Mouse (Mus musculus) lung, postnatal 0 days (tissue): ENCODE results near the gene Myl10. TPM values are rescaled to one million over a fixed set of nuclear protein-coding genes. Genes with fewer than 3 reads are reported as not detected.

Experiments
- ATAC-seq: fragments of 200-750 bp; cut with Nextera tagmentation; 2 replicates; pipeline ENCODE4 v1.8.0; 2017; ENCODE audit warnings: moderate library complexity
- DNase-seq: peaks from one replicate; pipeline ENCODE4 v3.0.0-alpha.2; 2016; ENCODE audit warnings: low spot score
- H3K27ac ChIP-seq: fragments of 300-500 bp; sonication (generic); 2 replicates; pipeline ENCODE4 v1.5.1; 2014; ENCODE audit warnings: antibody characterized with exemption, mild to moderate bottlenecking, low read length, mixed read lengths
- H3K27me3 ChIP-seq: fragments of 300-500 bp; sonication (generic); replicated peaks from 2 replicates; pipeline ENCODE4 v1.6.1; 2014; ENCODE audit warnings: low read length, mixed read lengths; ENCODE audit not compliant: insufficient read depth
- H3K36me3 ChIP-seq: fragments of 300-500 bp; sonication (generic); 2 replicates; pipeline ENCODE4 v1.6.1; 2014; ENCODE audit warnings: low read length, mixed read lengths; ENCODE audit not compliant: insufficient read depth
- H3K4me1 ChIP-seq: fragments of 300-500 bp; sonication (generic); 2 replicates; pipeline ENCODE4 v1.6.1; 2014; ENCODE audit warnings: antibody characterized with exemption, low read depth, low read length, mixed read lengths; ENCODE audit not compliant: insufficient read depth
- H3K4me2 ChIP-seq: fragments of 300-500 bp; sonication (generic); replicated peaks from 2 replicates; pipeline ENCODE4 v1.6.1; 2014; ENCODE audit warnings: low read depth, mild to moderate bottlenecking, low read length, moderate library complexity, mixed read lengths
- H3K4me3 ChIP-seq: fragments of 300-500 bp; sonication (generic); 2 replicates; pipeline ENCODE4 v1.5.1; 2014; ENCODE audit warnings: low read depth, low read length
- H3K9ac ChIP-seq: fragments of 300-500 bp; sonication (generic); replicated peaks from 2 replicates; pipeline ENCODE4 v1.6.1; 2014; ENCODE audit warnings: low read depth, mild to moderate bottlenecking
- H3K9me3 ChIP-seq: fragments of 300-500 bp; sonication (generic); 2 replicates; pipeline ENCODE4 v1.6.1; 2016; ENCODE audit warnings: low read length, mixed read lengths
- CTCF ChIP-seq: IDR thresholded peaks from 2 replicates; pipeline ENCODE4 v1.5.1; 2016; ENCODE audit warnings: antibody characterized with exemption, mild to moderate bottlenecking
- EP300 ChIP-seq: IDR thresholded peaks from 2 replicates; pipeline ENCODE4 v1.6.1; 2016; ENCODE audit warnings: antibody characterized with exemption, mild to moderate bottlenecking, control low read depth
- WGBS: fragments of 180-500 bp; shearing (Covaris S2); extraction: QIAGEN DNeasy Blood & Tissue Kit; methylation state at CpG from one replicate; pipeline ENCODE4 v1.1.7; 2014; 5-methylcytosine and 5-hydroxymethylcytosine counted together
- polyA plus RNA-seq: library from polyadenylated mRNA; unstranded; fragments of >200 nt; fragmentation: Nextera tagmentation; extraction: Ambion mirVana; gene quantifications from 2 replicates; pipeline ENCODE4 v1.2.1, GENCODE M21; 2015

Myl10 gene
- polyA plus RNA-seq, 1 experiment from 2014 or later: not detected

DNA sequence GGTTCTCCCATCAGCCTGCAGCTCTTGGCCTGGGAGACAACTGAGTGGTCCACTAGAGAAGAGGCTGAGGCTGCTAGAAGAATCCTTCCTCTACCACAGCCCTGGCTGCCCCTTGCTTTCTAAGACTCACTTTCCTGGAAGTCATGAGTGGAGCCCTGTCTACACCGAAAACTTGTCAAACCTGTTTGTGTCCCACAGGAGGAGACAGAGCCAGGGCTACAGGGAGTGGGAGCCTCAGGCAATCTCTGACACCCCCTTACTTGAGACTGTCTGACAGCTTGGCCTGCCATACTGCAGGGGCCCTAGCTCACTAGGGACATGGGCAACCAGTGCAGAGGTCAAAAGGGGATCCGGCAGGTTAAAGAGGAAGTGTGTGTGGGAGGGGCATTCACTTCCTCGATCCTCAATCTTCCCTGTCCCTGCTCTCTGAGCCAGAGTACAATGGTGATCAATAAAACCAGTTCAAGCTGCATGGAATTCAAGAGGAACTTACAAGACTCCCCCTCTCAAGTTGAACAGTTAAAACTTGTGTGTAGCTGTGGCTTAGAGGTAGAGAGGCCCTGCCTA, 9.3 kb downstream of the Myl10 start:
- DNase-seq (peak; percentile 78), ATAC-seq (peak; percentile 81)
- Histone ChIP-seq H3K27ac (no peak overlapping the region), H3K4me1 (no peaks in the 10 kb centered on the region), H3K27me3 (no peaks in the 10 kb centered on the region), H3K9me3 (no peaks in the 10 kb centered on the region), H3K4me2 (no peak overlapping the region), H3K36me3 (no peaks in the 10 kb centered on the region), H3K4me3 (no peak overlapping the region), H3K9ac (no peak overlapping the region)
- 28% methylated on average over 3 of the region's 3 CpGs for WGBS
- TF ChIP-seq CTCF (no peak), EP300 (0 out of 2 replicates have a peak, but pooled peaks have one; percentile 14)

- Histone ChIP-seq H3K9ac (no peak overlapping the region), H3K4me2 (no peak overlapping the region), H3K4me3 (no peak overlapping the region), H3K4me1 (no peaks in the 10 kb centered on the region), H3K27me3 (no peaks in the 10 kb centered on the region), H3K9me3 (no peaks in the 10 kb centered on the region), H3K36me3 (no peaks in the 10 kb centered on the region), H3K27ac (no peak overlapping the region)
- ATAC-seq (peak; percentile 41; the same call in 1 of the 2 replicates), DNase-seq (peak; percentile 69)
- TF ChIP-seq EP300 (no peak), CTCF (peak; percentile 82)
- 32% methylated on average over 3 of the region's 3 CpGs for WGBS
These were observed 10.8 kb downstream of the Myl10 start for GRCm38 (mm10) chr5:136703751-136704150.

DNA sequence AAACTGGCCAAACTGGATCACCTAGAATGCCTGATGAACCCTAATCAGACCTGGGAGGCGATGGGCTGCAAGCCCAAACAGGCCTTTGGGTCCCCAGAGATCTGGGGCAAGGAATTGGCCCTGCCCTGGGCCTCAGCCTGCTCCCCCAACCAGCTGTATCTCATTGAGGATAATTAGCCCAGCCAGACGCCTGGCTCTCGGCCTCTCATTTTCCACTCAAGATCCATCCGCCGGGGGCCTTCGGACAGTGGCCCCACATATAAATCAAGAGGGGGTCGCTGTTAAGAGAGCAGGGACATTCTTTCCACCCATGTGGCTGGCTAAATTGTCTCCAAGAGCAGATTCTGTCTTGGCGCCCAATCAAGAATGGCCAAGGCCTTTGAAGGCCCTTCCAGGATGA, 11.2 kb downstream of the Myl10 start:
- no peak for ATAC-seq
- 76% methylated on average over 8 of the region's 8 CpGs for WGBS
- TF ChIP-seq EP300 (no peak), CTCF (no peak)
- Histone ChIP-seq H3K4me2 (no peak overlapping the region), H3K9me3 (no peaks in the 10 kb centered on the region), H3K9ac (no peak overlapping the region), H3K27ac (no peak overlapping the region), H3K27me3 (no peaks in the 10 kb centered on the region), H3K4me3 (no peak overlapping the region), H3K4me1 (no peaks in the 10 kb centered on the region), H3K36me3 (no peaks in the 10 kb centered on the region)
- no peak for DNase-seq

GRCm38 (mm10) chr5:136705532-136705931, 12.6 kb downstream of the Myl10 start:
- Histone ChIP-seq H3K4me2 (no peak overlapping the region), H3K36me3 (no peaks in the 10 kb centered on the region), H3K4me3 (no peak overlapping the region), H3K9ac (no peak overlapping the region), H3K4me1 (no peaks in the 10 kb centered on the region), H3K27me3 (no peaks in the 10 kb centered on the region), H3K27ac (no peak overlapping the region), H3K9me3 (no peaks in the 10 kb centered on the region)
- TF ChIP-seq CTCF (peak; percentile 58), EP300 (no peak)
- WGBS: 96% methylated on average over 3 of the region's 3 CpGs
- no peak for DNase-seq
- ATAC-seq: no peak

- no peak overlapping the region for H3K27ac ChIP-seq
- H3K9ac ChIP-seq: no peak overlapping the region
- WGBS: 3% methylated on average over 9 of the region's 9 CpGs
- ATAC-seq: no peak
- no peaks in the 10 kb centered on the region for H3K9me3 ChIP-seq
- no peaks in the 10 kb centered on the region for H3K27me3 ChIP-seq
- H3K36me3 ChIP-seq: no peaks in the 10 kb centered on the region
- DNase-seq: peak; percentile 84
- peak; percentile 84 for TF ChIP-seq CTCF
- no peak for TF ChIP-seq EP300
- no peak overlapping the region for H3K4me3 ChIP-seq
- H3K4me1 ChIP-seq: no peaks in the 10 kb centered on the region
- no peak overlapping the region for H3K4me2 ChIP-seq
These were observed 13.9 kb downstream of the Myl10 start for GRCm38 (mm10) chr5:136706803-136707202.

GRCm38 (mm10) chr5:136708116-136708515, 15.2 kb downstream of the Myl10 start:
- Histone ChIP-seq H3K4me2 (no peak overlapping the region), H3K9me3 (no peaks in the 10 kb centered on the region), H3K27me3 (no peaks in the 10 kb centered on the region), H3K27ac (no peak overlapping the region), H3K4me3 (no peak overlapping the region), H3K4me1 (no peaks in the 10 kb centered on the region), H3K36me3 (no peaks in the 10 kb centered on the region), H3K9ac (no peak overlapping the region)
- ATAC-seq: no peak
- no peak for DNase-seq
- TF ChIP-seq CTCF (no peak), EP300 (no peak)
- WGBS: 69% methylated on average over 12 of the region's 12 CpGs
